Mouse (Mus musculus) embryonic fibroblast, embryonic 13.5 days (primary cell): ENCODE measurements at regions not wholly inside any gene's neighbourhood (a gene's known extent, or its start where the extent isn't known, plus 50 kb on each side); places are given as distances from the start of the nearest gene placed in this dataset.

ENCODE experiments used
- CTCF ChIP-seq: IDR thresholded peaks from 2 replicates; pipeline ENCODE4 v1.5.1; 2011; ENCODE audit warnings: mild to moderate bottlenecking, control low read depth, low read length, moderate library complexity, borderline replicate concordance; ENCODE audit not compliant: insufficient read depth
- POLR2A ChIP-seq: IDR thresholded peaks from 2 replicates; pipeline ENCODE4 v1.6.1; 2011; ENCODE audit warnings: low read depth, mild to moderate bottlenecking, control low read depth, low read length, moderate library complexity

GRCm38 (mm10) chr5:51871735-51872134, 304.2 kb upstream of the Ppargc1a start:
- TF ChIP-seq POLR2A (no peak), CTCF (no peak)
